Mouse (Mus musculus) olfactory bulb, adult 2 months (tissue): ENCODE results near the gene Rcc1.
"Not testable (repeated sequence)": the region's sequence is repeated elsewhere in the genome, so short reads cannot be mapped to it uniquely, and the experiment has no call there.

Experiments
- CTCF ChIP-seq: fragments of 200-500 bp; IDR thresholded peaks from 2 replicates; pipeline ENCODE4 v1.5.1; 2012; ENCODE audit warnings: low read depth, mild to moderate bottlenecking, low read length, moderate library complexity; ENCODE audit not compliant: insufficient read depth
- POLR2A ChIP-seq: fragments of 200-500 bp; IDR thresholded peaks from 2 replicates; pipeline ENCODE4 v1.6.1; 2012; ENCODE audit warnings: mild to moderate bottlenecking, low read depth, low read length, moderate library complexity; ENCODE audit not compliant: insufficient read depth

DNA sequence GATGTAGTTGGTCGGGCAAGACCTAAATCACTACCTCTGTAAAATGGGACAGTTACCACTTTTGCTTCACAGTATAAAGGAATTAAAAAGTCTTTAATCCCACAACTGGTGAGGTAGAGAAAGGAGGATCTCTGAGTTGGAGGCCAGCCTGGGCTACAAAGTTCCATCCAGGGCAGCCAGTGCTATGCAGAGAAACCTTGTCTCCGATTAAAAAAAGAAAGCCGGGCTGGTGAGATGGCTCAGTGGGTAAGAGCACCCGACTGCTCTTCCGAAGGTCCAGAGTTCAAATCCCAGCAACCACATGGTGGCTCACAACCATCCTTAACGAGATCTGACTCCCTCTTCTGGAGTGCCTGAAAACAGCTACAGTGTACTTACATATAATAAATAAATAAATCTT is 49.9 kb downstream of the Rcc1 start:
- not testable (repeated sequence) for TF ChIP-seq CTCF, POLR2A
